Mouse (Mus musculus) heart, postnatal 0 days (tissue): Measurements from ENCODE around the gene Oxtr. TPM values are rescaled to one million over a fixed set of nuclear protein-coding genes. Genes with fewer than 3 reads are reported as not detected.

Experiments used
- ATAC-seq: fragments of 200-750 bp; cut with Nextera tagmentation; 2 replicates; pipeline ENCODE4 v1.8.0; 2017; ENCODE audit warnings: low read depth, moderate number of reproducible peaks, moderate library complexity; ENCODE audit not compliant: insufficient read depth
- DNase-seq: peaks from one replicate; pipeline ENCODE4 v3.0.0-alpha.2; 2016; ENCODE audit warnings: low spot score
- H3K27ac ChIP-seq: fragments of 300-500 bp; sonication (generic); 2 replicates; pipeline ENCODE4 v1.5.1; 2014; ENCODE audit warnings: low read depth, mild to moderate bottlenecking
- H3K27me3 ChIP-seq: fragments of 300-500 bp; sonication (generic); 2 replicates; pipeline ENCODE4 v1.6.1; 2014; ENCODE audit warnings: low read length, mixed read lengths; ENCODE audit not compliant: control insufficient read depth, insufficient read depth
- H3K36me3 ChIP-seq: fragments of 300-500 bp; sonication (generic); replicated peaks from 2 replicates; pipeline ENCODE4 v1.6.1; 2014; ENCODE audit warnings: low read length, mixed read lengths; ENCODE audit not compliant: control insufficient read depth, insufficient read depth
- H3K4me1 ChIP-seq: fragments of 300-500 bp; sonication (generic); 2 replicates; pipeline ENCODE4 v1.6.1; 2014; ENCODE audit warnings: antibody characterized with exemption; ENCODE audit not compliant: control insufficient read depth, insufficient read depth
- H3K4me2 ChIP-seq: fragments of 300-500 bp; sonication (generic); 2 replicates; pipeline ENCODE4 v1.6.1; 2014; ENCODE audit warnings: low read depth, mild to moderate bottlenecking, low read length, moderate library complexity
- H3K4me3 ChIP-seq: fragments of 300-500 bp; sonication (generic); 2 replicates; pipeline ENCODE4 v1.5.1; 2014; ENCODE audit warnings: low read depth, low read length
- H3K9ac ChIP-seq: fragments of 300-500 bp; sonication (generic); replicated peaks from 2 replicates; pipeline ENCODE4 v1.6.1; 2014; ENCODE audit warnings: low read depth, low read length, mixed read lengths
- H3K9me3 ChIP-seq: fragments of 300-500 bp; sonication (generic); replicated peaks from 2 replicates; pipeline ENCODE4 v1.6.1; 2016; ENCODE audit warnings: low read length; ENCODE audit not compliant: control insufficient read depth
- CTCF ChIP-seq: IDR thresholded peaks from 2 replicates; pipeline ENCODE4 v1.5.1; 2016; ENCODE audit warnings: antibody characterized with exemption, control low read depth, low read depth
- EP300 ChIP-seq: IDR thresholded peaks from 2 replicates; pipeline ENCODE4 v1.6.1; 2016; ENCODE audit warnings: antibody characterized with exemption, low read depth
- WGBS: fragments of 180-500 bp; shearing (Covaris S2); extraction: QIAGEN DNeasy Blood & Tissue Kit; methylation state at CpG from one replicate; pipeline ENCODE4 v1.1.7; 2014; 5-methylcytosine and 5-hydroxymethylcytosine counted together
- polyA plus RNA-seq: library from polyadenylated mRNA; unstranded; fragments of >200 nt; fragmentation: Nextera tagmentation; extraction: Ambion mirVana; gene quantifications from 2 replicates; pipeline ENCODE4 v1.2.1, GENCODE M21; 2015
- total RNA-seq: library from RNA; depleted of rRNA; stranded (reverse); fragments of >200 nt; gene quantifications from 2 replicates; pipeline ENCODE4 v1.2.3, GENCODE M21; 2014; ENCODE audit warnings: low replicate concordance; rRNA removed

Gene Oxtr
- total and polyA plus RNA-seq, 2 experiments from 2014 or later = 0.05 TPM; not detected in 1

DNA sequence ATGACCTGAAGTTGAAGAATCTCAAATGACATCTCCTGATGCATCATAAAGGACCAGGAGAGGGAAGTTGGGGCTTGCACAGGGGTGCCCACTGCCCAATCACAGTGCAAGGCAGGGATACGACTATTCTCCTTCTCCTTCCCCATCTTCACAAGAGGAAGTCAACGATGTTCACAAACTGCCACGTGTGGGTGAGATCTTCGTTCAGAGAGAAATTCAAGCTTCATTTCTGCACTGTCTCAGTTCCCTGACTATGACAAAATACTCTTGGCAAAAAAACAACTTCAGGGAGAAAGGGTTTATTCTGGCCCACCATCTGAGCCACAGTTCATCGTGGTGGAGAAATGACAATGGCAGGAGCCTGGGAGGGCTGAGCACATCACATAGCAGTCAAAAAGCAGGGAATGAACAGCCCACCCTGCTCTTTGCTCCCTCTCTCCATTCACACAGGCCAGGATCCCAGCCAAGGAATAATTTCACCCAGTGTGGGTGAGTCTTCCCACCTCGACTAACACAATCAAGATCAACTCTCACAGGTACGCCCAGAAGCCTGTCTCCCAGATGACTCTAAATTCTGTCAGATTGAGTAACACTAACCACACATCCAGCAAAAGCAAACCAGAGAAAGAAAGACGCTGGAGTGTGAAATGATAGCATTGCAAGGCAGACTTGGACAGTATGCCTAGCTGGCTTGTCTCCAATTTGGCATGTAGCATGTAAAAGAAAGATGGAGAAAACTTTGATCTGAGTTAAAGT, 65.8 kb downstream of the Oxtr start:
- 60% methylated on average over 8 of the region's 8 CpGs for WGBS

More for the DNA sequence above, 65.8 kb downstream of the Oxtr start:
- no peaks in the 10 kb centered on the region for H3K27me3 ChIP-seq
- no peaks in the 10 kb centered on the region for H3K4me1 ChIP-seq
- H3K9me3 ChIP-seq = no peaks in the 10 kb centered on the region; the same call in 1 of the 2 replicates
- H3K4me2 ChIP-seq = no peak overlapping the region
- no peak overlapping the region for H3K9ac ChIP-seq
- TF ChIP-seq CTCF (no peak), EP300 (no peak)
- peak; percentile 5 for DNase-seq
- no peak for ATAC-seq
- H3K27ac ChIP-seq = no peak overlapping the region
- H3K36me3 ChIP-seq = no peaks in the 10 kb centered on the region
- H3K4me3 ChIP-seq = no peak overlapping the region

Other genes starting within 250 kb of the Oxtr start
- gene Lmcd1, start 216.2 kb downstream of the Oxtr start, total RNA-seq = 62.4 and 86.9 TPM in 2 replicates
- 34.8 and 35.2 TPM in 2 replicates for gene Lmcd1, start 216.2 kb downstream of the Oxtr start, polyA plus RNA-seq
- 9.2 and 17.4 TPM in 2 replicates for gene Ssu2, start 101.9 kb downstream of the Oxtr start, total RNA-seq
- 3.2 and 5.1 TPM in 2 replicates for gene Ssu2, start 101.9 kb downstream of the Oxtr start, polyA plus RNA-seq
- gene Cav3, start 30.4 kb downstream of the Oxtr start, total RNA-seq = 148 and 161 TPM in 2 replicates
- gene Cav3, start 30.4 kb downstream of the Oxtr start, polyA plus RNA-seq = 188 and 201 TPM in 2 replicates
- gene Rad18, start 206.7 kb upstream of the Oxtr start, total RNA-seq = 8.7 and 22.2 TPM in 2 replicates
- gene Rad18, start 206.7 kb upstream of the Oxtr start, polyA plus RNA-seq = 6.7 and 7.6 TPM in 2 replicates